Mouse (Mus musculus) liver, embryonic 11.5 days (tissue): ENCODE data around the gene Src. TPM values are rescaled to one million over a fixed set of nuclear protein-coding genes. Genes with fewer than 3 reads are reported as not detected.

Source experiments
- ATAC-seq: fragments of 200-750 bp; cut with Nextera tagmentation; replicated peaks from 2 replicates; pipeline ENCODE4 v1.8.0; 2017; ENCODE audit warnings: moderate number of reproducible peaks, mild to moderate bottlenecking, moderate TSS enrichment, moderate library complexity; ENCODE audit not compliant: low FRiP score
- DNase-seq: peaks from one replicate; pipeline ENCODE4 v3.0.0-alpha.2; 2017; ENCODE audit warnings: low spot score
- H3K27ac ChIP-seq: fragments of 300-500 bp; sonication (generic); 2 replicates; pipeline ENCODE4 v1.5.1; 2014; ENCODE audit warnings: mild to moderate bottlenecking, low read depth, low read length, control low read depth
- H3K27me3 ChIP-seq: fragments of 300-500 bp; sonication (generic); replicated peaks from 2 replicates; pipeline ENCODE4 v1.6.1; 2014; ENCODE audit warnings: low read length, mixed read lengths; ENCODE audit not compliant: control insufficient read depth, insufficient read depth
- H3K36me3 ChIP-seq: fragments of 300-500 bp; sonication (generic); 2 replicates; pipeline ENCODE4 v1.6.1; 2014; ENCODE audit warnings: mild to moderate bottlenecking, low read length, moderate library complexity, mixed read lengths; ENCODE audit not compliant: control insufficient read depth, insufficient read depth
- H3K4me1 ChIP-seq: fragments of 300-500 bp; sonication (generic); replicated peaks from 2 replicates; pipeline ENCODE4 v1.6.1; 2014; ENCODE audit warnings: low read length, mixed read lengths; ENCODE audit not compliant: control insufficient read depth, insufficient read depth
- H3K4me2 ChIP-seq: fragments of 300-500 bp; sonication (generic); 2 replicates; pipeline ENCODE4 v1.6.1; 2014; ENCODE audit warnings: mild to moderate bottlenecking, control low read depth, moderate library complexity
- H3K4me3 ChIP-seq: fragments of 300-500 bp; sonication (generic); 2 replicates; pipeline ENCODE4 v1.5.1; 2014; ENCODE audit warnings: low read depth, low read length, control low read depth
- H3K9ac ChIP-seq: fragments of 300-500 bp; sonication (generic); 2 replicates; pipeline ENCODE4 v1.6.1; 2014; ENCODE audit warnings: low read depth, low read length, control low read depth
- H3K9me3 ChIP-seq: fragments of 300-500 bp; sonication (generic); 2 replicates; pipeline ENCODE4 v1.6.1; 2016; ENCODE audit warnings: low read length, inconsistent platforms, mixed read lengths; ENCODE audit not compliant: control insufficient read depth
- WGBS: fragments of 180-500 bp; shearing (Covaris S2); extraction: QIAGEN DNeasy Blood & Tissue Kit; methylation state at CpG from one replicate; pipeline ENCODE4 v1.1.7; 2014; 5-methylcytosine and 5-hydroxymethylcytosine counted together
- polyA plus RNA-seq: library from polyadenylated mRNA; unstranded; fragments of >200 nt; fragmentation: Nextera tagmentation; extraction: Ambion mirVana; gene quantifications from 2 replicates; pipeline ENCODE4 v1.2.1, GENCODE M21; 2014

Src gene
- polyA plus RNA-seq, 1 experiment from 2014 or later: 4.4 TPM

DNA sequence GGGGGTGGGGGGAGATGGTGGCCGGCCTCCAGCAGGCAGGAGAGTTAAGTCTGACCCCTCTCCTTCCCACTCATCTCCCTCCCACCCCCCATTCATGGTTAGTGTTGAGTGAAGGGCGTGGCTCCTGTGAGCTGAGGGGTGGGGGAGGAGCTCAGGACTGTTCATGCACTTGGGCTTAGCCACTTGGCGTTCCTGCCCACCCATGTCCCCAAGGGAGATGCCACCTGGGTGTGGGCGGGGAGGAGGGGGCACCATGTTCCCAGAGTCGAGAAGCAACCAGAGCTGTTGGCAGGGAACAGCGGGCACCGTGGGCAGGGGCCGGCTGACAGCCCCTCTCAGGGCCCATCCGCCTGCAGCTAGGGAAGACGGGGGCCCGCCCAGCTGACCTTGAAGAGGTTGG, 18.3 kb downstream of the Src start:
- Histone ChIP-seq H3K9me3 (no peaks in the 10 kb centered on the region), H3K4me1 (0 out of 2 replicates have a peak, but pooled peaks cover 9% of the 10 kb centered on the region)
- WGBS: 79% methylated on average over 11 of the region's 11 CpGs

GRCm38 (mm10) chr2:157437123-157437522, 18.9 kb downstream of the Src start:
- Histone ChIP-seq H3K36me3 (peaks cover 12% of the 10 kb centered on the region; the same call in 1 of the 2 replicates), H3K27me3 (no peaks in the 10 kb centered on the region), H3K4me2 (no peak overlapping the region), H3K9ac (no peak overlapping the region), H3K27ac (no peak overlapping the region), H3K9me3 (no peaks in the 10 kb centered on the region), H3K4me1 (0 out of 2 replicates have a peak, but pooled peaks cover 9% of the 10 kb centered on the region), H3K4me3 (no peak overlapping the region)
- no peak for DNase-seq
- ATAC-seq: no peak
- 79% methylated on average over 3 of the region's 3 CpGs for WGBS

More for the DNA sequence above, 18.3 kb downstream of the Src start:
- DNase-seq (no peak), ATAC-seq (no peak)
- no peak overlapping the region for H3K4me2 ChIP-seq
- H3K4me3 ChIP-seq: no peak overlapping the region
- peaks cover 9% of the 10 kb centered on the region; the same call in 1 of the 2 replicates for H3K36me3 ChIP-seq
- H3K9ac ChIP-seq: no peak overlapping the region
- H3K27ac ChIP-seq: no peak overlapping the region
- H3K27me3 ChIP-seq: no peaks in the 10 kb centered on the region

- H3K27me3 ChIP-seq: no peaks in the 10 kb centered on the region
- H3K9me3 ChIP-seq: no peaks in the 10 kb centered on the region
- no peak overlapping the region for H3K27ac ChIP-seq
- DNase-seq: no peak
- 90% methylated on average over 1 of the region's 1 CpGs for WGBS
- no peak overlapping the region for H3K4me3 ChIP-seq
- H3K9ac ChIP-seq: no peak overlapping the region
- H3K4me2 ChIP-seq: no peak overlapping the region
- H3K4me1 ChIP-seq: no peaks in the 10 kb centered on the region
- no peak for ATAC-seq
- peaks cover 12% of the 10 kb centered on the region; the same call in 1 of the 2 replicates for H3K36me3 ChIP-seq
These were observed 23.1 kb downstream of the Src start for GRCm38 (mm10) chr2:157441363-157441762.

DNA sequence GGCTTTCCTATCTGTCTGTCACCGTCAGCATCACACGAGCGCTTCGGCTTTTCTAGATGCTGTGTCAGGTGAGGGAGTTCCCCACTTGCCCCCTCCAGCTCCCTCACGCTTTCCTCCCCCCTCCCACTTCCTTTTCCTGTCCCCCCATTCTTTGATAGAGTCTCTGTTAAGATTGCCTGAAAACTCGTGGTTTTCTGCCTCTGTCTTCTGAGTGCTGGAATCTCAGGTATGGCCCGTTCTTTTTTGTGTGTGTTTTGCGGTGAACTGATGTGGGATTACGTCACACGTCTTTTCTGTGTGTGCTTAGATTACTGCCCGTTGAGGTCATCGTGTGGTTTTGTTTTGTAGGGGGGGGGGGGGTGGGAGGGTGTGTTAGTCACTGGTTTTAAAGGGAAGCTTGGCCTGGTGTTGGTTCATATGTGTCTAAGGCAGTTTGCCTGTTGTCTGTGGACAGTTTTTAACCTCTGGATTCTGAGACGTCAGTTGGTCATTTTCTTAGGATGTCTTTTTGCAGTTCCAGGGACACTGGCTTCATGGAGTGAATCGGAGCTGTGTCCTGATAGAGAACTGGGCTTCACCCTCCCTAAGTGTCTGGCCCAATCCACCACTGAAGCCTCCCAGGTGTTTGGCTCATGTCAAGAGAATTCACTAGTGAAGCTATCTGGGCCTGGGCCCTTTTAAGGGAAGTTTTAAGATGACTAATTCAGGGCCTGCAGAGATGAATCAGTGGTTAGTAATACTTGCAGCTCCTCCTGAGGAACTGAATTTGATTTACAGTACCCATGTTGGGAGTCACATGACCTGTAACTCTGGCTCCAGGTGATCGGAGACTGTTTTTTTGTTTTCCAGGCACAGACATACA, 29.3 kb downstream of the Src start:
- H3K4me3 ChIP-seq: no peak overlapping the region
- no peak for DNase-seq
- no peaks in the 10 kb centered on the region for H3K4me1 ChIP-seq
- H3K36me3 ChIP-seq: no peaks in the 10 kb centered on the region; the same call in 1 of the 2 replicates
- no peak overlapping the region for H3K4me2 ChIP-seq
- no peaks in the 10 kb centered on the region for H3K9me3 ChIP-seq
- H3K27ac ChIP-seq: no peak overlapping the region
- H3K9ac ChIP-seq: no peak overlapping the region
- ATAC-seq: no peak
- H3K27me3 ChIP-seq: no peaks in the 10 kb centered on the region
- WGBS: 47% methylated on average over 15 of the region's 15 CpGs

GRCm38 (mm10) chr2:157448356-157448755, 30.1 kb downstream of the Src start:
- Histone ChIP-seq H3K36me3 (no peaks in the 10 kb centered on the region), H3K4me1 (no peaks in the 10 kb centered on the region), H3K4me3 (no peak overlapping the region), H3K9ac (no peak overlapping the region), H3K27me3 (no peaks in the 10 kb centered on the region), H3K27ac (no peak overlapping the region), H3K4me2 (no peak overlapping the region), H3K9me3 (no peaks in the 10 kb centered on the region)
- DNase-seq (no peak), ATAC-seq (no peak)
- WGBS: 88% methylated on average over 7 of the region's 7 CpGs

DNA sequence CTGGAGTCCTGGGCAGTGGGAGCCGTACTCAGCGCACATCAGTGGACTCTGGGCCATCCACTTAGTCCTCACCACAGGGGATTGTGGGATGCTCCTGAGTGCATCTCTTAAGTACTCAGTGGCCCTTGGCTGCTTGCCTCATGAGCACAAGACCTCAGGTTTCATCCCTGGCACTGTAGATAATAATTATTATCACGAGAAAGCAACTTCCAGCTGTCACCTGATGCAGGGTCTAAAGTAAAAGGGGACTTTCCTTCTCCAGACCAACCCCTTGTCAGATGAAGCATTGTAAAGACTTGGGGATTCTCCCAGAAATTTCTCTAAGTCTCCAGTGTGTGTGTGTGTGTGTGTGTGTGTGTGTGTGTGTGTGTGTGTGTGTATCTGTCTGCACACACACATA, 32.7 kb downstream of the Src start:
- ATAC-seq: no peak
- H3K4me1 ChIP-seq: no peaks in the 10 kb centered on the region
- no peak for DNase-seq
- H3K36me3 ChIP-seq: no peaks in the 10 kb centered on the region
- H3K27me3 ChIP-seq: no peaks in the 10 kb centered on the region; the same call in 1 of the 2 replicates
- no peak overlapping the region for H3K27ac ChIP-seq
- no peak overlapping the region for H3K4me3 ChIP-seq
- H3K4me2 ChIP-seq: no peak overlapping the region
- H3K9me3 ChIP-seq: no peaks in the 10 kb centered on the region
- 77% methylated on average over 3 of the region's 3 CpGs for WGBS
- no peak overlapping the region for H3K9ac ChIP-seq

DNA sequence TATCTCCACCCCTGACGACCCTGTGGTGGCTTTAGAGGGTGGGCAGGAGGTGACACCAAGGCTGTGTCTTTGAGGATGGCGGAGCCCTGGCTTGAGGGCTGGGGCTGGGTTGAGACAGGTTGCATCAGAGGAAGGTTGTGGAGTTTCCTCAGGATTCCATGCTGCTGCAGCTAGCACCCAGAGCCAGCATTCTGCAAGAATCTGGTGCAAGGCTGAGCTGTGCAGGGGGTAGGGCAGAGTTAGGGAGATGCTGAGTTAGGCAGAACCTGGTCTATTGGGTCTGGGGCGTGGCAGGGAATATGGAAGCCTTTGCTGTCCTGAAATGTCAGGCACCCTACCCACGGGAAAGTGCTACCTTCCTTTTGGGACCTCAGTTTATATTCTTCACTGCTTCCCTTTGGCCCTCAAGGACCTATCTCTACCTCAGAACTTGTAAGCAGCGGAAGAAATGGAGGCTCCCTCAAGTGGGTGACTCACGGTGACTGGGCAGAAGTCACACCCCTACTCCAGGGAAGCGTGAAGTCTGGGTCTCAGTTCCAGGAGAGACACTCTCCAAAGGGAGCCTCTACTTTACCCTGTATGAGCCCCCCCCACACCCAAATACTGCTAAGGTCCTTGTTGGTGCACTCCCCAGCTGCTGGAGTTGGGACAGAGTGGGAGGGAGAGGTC, 33.3 kb downstream of the Src start:
- Histone ChIP-seq H3K27ac (no peak overlapping the region), H3K27me3 (no peaks in the 10 kb centered on the region; the same call in 1 of the 2 replicates), H3K9me3 (no peaks in the 10 kb centered on the region), H3K4me2 (no peak overlapping the region), H3K4me3 (no peak overlapping the region), H3K9ac (no peak overlapping the region), H3K4me1 (no peaks in the 10 kb centered on the region), H3K36me3 (no peaks in the 10 kb centered on the region)
- DNase-seq (no peak), ATAC-seq (no peak)
- 74% methylated on average over 7 of the region's 7 CpGs for WGBS

DNA sequence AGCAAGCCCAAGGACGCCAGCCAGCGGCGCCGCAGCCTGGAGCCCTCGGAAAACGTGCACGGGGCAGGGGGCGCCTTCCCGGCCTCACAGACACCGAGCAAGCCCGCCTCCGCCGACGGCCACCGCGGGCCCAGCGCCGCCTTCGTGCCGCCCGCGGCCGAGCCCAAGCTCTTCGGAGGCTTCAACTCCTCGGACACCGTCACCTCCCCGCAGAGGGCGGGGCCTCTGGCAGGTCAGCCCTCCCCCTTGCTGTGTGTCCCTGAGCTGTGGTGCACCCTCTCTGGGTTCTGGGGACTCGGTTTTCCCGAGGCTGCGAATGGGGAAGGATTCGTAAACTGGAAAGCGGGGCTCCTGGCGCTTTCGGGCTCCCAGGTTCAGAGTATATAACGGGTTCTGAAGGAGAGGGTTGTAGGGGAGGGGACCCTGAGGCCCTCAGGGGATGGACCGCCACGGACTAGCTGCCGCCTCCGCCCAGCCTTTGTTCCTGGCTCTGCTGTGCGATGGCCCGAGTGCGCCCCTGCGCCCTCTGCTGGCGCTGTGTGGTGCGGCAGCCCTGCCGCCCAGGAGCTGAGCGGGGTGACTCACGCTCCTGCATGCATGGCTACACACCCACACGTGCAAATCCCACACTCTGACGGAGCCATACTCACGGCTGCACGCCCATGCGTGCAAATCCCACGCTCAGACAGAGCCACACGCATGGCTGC, 39.0 kb downstream of the Src start:
- H3K4me1 ChIP-seq: peaks cover 13% of the 10 kb centered on the region
- peak overlapping the region; percentile 11; the same call in 1 of the 2 replicates for H3K9ac ChIP-seq
- H3K36me3 ChIP-seq: no peaks in the 10 kb centered on the region
- peak overlapping the region; percentile 42 for H3K4me3 ChIP-seq
- H3K9me3 ChIP-seq: no peaks in the 10 kb centered on the region
- DNase-seq (peak; percentile 90), ATAC-seq (peak; percentile 89)
- H3K27ac ChIP-seq: no peak overlapping the region
- under 1% methylated on average over 56 of the region's 56 CpGs for WGBS
- H3K27me3 ChIP-seq: no peaks in the 10 kb centered on the region; the same call in 1 of the 2 replicates
- peak overlapping the region; percentile 65 for H3K4me2 ChIP-seq
